Mouse (Mus musculus): ENCODE measurements at regions not wholly inside any gene's neighbourhood (a gene's known extent, or its start where the extent isn't known, plus 50 kb on each side); places are given as distances from the start of the nearest gene placed in this dataset.
"Not testable (repeated sequence)": the region's sequence is repeated elsewhere in the genome, so short reads cannot be mapped to it uniquely, and the experiment has no call there.

DNA sequence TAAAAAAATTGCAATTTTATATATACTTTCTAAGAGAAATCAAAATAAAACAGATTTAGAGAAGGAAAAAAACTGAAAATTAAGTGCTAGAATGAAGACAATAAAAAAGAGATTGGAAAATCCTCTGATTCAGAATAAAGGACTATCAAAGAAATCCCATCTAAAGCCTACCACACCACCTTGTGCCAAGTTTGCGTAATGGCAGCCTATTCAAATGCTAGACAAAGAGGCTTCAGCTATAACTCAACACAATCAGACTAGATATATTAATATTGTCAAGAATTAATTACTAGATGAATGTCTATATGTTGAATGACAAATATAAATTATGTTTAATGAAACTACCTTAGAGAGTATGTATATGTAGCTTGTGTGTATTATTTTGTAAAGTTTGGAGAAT lies 221.9 kb upstream of the Ascc3 start:
- DNase-seq (ENCODE audit: low read depth, low spot score) = peak; percentile 40

DNA sequence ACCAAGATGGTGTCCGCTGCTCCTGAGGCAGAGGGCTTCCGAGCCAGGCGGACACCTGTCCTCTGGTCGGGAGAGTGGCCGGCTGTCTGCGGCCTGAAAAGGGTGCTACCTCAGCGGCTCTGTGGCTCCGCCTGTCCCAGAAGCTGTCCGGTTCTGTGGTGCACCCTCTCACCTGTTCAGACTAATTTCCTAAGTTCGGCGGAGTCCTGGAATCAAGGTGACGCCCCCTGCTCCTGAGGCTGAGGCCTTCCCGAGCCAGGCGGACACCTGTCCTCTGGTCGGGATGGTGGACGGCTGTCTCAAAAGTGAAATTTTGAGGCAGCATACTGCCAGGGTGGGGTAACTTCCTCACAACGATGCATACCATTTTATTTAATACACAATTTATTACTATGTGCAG lies 199.9 kb upstream of the Ascc3 start:
- not testable (repeated sequence) for DNase-seq (ENCODE audit: low read depth, low spot score)
